Mouse (Mus musculus): ENCODE results near the gene Grin3a. TPM values are rescaled to one million over a fixed set of nuclear protein-coding genes. Genes with fewer than 3 reads are reported as not detected.

The Grin3a gene
- total and polyA plus RNA-seq, 3 experiments = 0.04 to 0.10 TPM; not detected in 1

DNA sequence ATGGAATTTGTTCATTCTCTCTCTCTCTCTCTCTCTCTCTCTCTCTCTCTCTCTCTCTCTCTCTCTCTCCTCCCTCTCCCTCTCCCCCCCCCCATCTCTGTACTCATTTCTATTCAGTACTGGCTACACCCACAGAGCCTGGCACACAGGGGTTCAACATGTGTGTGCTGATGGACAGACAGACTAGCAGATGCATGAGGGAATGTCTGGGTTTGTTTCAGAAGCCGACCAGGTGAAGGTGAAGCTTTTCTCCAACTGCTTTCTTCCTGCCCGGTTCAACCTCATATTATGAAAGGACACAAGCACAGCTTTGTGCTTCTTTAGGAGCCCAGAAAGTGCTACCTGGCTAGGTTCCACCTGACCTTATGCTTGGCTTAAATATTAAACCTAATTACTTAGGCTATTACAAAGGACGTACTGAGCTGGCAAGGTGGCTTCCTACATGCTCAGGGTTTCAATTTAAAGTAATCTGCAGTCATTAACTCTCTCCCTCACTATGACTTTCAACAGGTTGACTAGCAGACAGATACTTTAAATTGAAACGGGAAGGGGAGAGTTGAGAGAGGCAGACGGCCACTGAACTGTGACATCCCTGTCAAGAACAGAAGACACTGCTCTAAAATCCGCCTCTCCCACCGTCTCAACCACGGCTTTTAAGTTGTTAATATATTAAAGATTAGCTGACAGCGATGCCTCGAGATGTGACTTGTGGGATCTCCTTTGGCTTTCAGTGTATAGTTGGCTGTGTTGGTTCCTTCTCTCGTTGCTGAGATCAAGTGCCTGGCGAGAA is 153.9 kb downstream of the Grin3a start:
- no peaks in the 10 kb centered on the region for H3K4me1 ChIP-seq (ENCODE audit: control insufficient read depth in 1 of 2, insufficient read depth in 2 of 2, low read length in 2 of 2)
- H3K9ac ChIP-seq (ENCODE audit: control insufficient read depth, low read depth, low read length, poor library complexity, severe bottlenecking) = no peak overlapping the region
- H3K27ac ChIP-seq (ENCODE audit: control insufficient read depth, low read depth, low read length) = no peak overlapping the region
- no peaks in the 10 kb centered on the region for H3K9me3 ChIP-seq (replicated peaks; ENCODE audit: insufficient read depth, low read length)
- DNase-seq (ENCODE audit: low read depth, low spot score) = no peak
- TF ChIP-seq ZNF384 (IDR thresholded peaks at IDR 0.05; ENCODE audit: low read depth, low read length) (no peak), NELFE (IDR thresholded peaks at IDR 0.05; ENCODE audit: low read depth, low read length) (no peak), ZMIZ1 (IDR thresholded peaks at IDR 0.05; ENCODE audit: low read depth, low read length) (no peak), RCOR1 (IDR thresholded peaks at IDR 0.05; ENCODE audit: low read depth, low read length) (no peak), MXI1 (IDR thresholded peaks at IDR 0.05; ENCODE audit: low read depth, low read length) (no peak), NRF1 (IDR thresholded peaks at IDR 0.05; ENCODE audit: insufficient read depth, low read depth, low read length, poor library complexity, severe bottlenecking) (no peak), CTCF (IDR thresholded peaks at IDR 0.05 in 2 of 3, conservative IDR thresholded peaks at IDR 0.05 in 1 of 3; ENCODE audit: control insufficient read depth in 1 of 3, insufficient read depth in 1 of 3, low read depth in 2 of 3, low read length in 3 of 3, poor library complexity in 1 of 3, severe bottlenecking in 1 of 3) (no peak), MYC (IDR thresholded peaks at IDR 0.05; ENCODE audit: low read depth, low read length) (no peak), MEF2A (IDR thresholded peaks at IDR 0.05; ENCODE audit: extremely low read depth, insufficient replicate concordance, low read depth, low read length, poor library complexity, severe bottlenecking) (no peak), POLR2AphosphoS5 (IDR thresholded peaks at IDR 0.05; ENCODE audit: borderline replicate concordance, low read depth, low read length) (no peak), GATA1 (IDR thresholded peaks at IDR 0.05; ENCODE audit: low read depth, low read length) (no peak), SIN3A (IDR thresholded peaks at IDR 0.05; ENCODE audit: low read length) (no peak), SMC3 (IDR thresholded peaks at IDR 0.05; ENCODE audit: low read depth, low read length) (no peak), UBTF (IDR thresholded peaks at IDR 0.05; ENCODE audit: borderline replicate concordance, insufficient read depth, low read depth, low read length) (no peak), ZC3H11A (IDR thresholded peaks at IDR 0.05; ENCODE audit: low read depth, low read length) (no peak)
- no peaks in the 10 kb centered on the region for H3K36me3 ChIP-seq (ENCODE audit: control insufficient read depth in 1 of 2, insufficient read depth in 2 of 2, low read length in 2 of 2)
- H3K4me3 ChIP-seq (ENCODE audit: control insufficient read depth in 1 of 2, insufficient read depth in 1 of 2, low read depth in 2 of 2, low read length in 2 of 2) = no peak overlapping the region
- H3K79me2 ChIP-seq (ENCODE audit: control insufficient read depth, insufficient read depth, low read length, poor library complexity) = no peaks in the 10 kb centered on the region
- H3K27me3 ChIP-seq (ENCODE audit: control insufficient read depth in 1 of 2, insufficient read depth in 2 of 2, low read length in 2 of 2) = peaks cover 2 to 4% of the 10 kb centered on the region in 2 experiments; a peak in 3 of 4 replicates

DNA sequence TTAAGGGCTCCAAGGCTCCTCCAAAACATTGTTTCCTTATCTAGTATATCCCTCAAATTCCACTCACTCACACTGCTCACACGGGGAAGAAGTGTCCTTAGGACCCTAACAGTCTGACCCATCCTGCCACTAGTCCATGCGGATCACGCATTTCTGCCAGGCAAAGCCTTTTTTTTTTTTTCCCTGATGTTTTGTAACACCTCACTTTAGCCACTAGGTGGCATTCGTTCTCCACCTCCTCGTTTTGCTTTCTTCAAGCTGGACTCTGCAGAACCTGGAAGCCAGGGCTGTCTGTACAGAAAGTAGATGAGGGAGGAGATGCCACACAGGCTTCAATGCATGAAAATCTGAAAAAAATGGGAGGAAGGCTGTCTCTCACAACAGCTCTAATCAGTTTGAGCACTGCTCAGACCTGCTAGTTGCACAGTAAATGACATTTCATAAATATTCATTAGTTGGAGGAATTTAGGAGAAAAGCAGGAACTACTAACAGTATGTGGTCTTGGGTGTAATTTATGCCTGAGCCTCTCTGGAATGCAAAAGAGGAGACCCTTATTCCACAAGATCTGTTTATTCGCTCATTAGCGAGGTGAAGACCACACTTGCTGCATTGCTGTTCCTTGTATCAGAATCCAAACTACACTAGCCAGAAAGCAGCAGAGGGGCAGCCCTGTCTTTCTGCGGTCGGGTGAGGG is 156.8 kb downstream of the Grin3a start:
- no peaks in the 10 kb centered on the region for H3K4me1 ChIP-seq (ENCODE audit: control insufficient read depth in 1 of 2, insufficient read depth in 2 of 2, low read length in 2 of 2)
- H3K9ac ChIP-seq (ENCODE audit: control insufficient read depth, low read depth, low read length, poor library complexity, severe bottlenecking) = no peak overlapping the region
- H3K27ac ChIP-seq (ENCODE audit: control insufficient read depth, low read depth, low read length) = no peak overlapping the region
- no peaks in the 10 kb centered on the region for H3K79me2 ChIP-seq (ENCODE audit: control insufficient read depth, insufficient read depth, low read length, poor library complexity)
- peaks cover 2 to 4% of the 10 kb centered on the region in 2 experiments; a peak in 2 of 4 replicates for H3K27me3 ChIP-seq (ENCODE audit: control insufficient read depth in 1 of 2, insufficient read depth in 2 of 2, low read length in 2 of 2)
- H3K4me3 ChIP-seq (ENCODE audit: control insufficient read depth in 1 of 2, insufficient read depth in 1 of 2, low read depth in 2 of 2, low read length in 2 of 2) = no peak overlapping the region
- peak; percentile 64 for DNase-seq (ENCODE audit: low read depth, low spot score)
- no peaks in the 10 kb centered on the region for H3K36me3 ChIP-seq (ENCODE audit: control insufficient read depth in 1 of 2, insufficient read depth in 2 of 2, low read length in 2 of 2)
- no peaks in the 10 kb centered on the region for H3K9me3 ChIP-seq (replicated peaks; ENCODE audit: insufficient read depth, low read length)
- TF ChIP-seq TAL1 (IDR thresholded peaks at IDR 0.05; ENCODE audit: low read length) = no peak
- peak; percentile 97 for TF ChIP-seq ZNF384 (IDR thresholded peaks at IDR 0.05; ENCODE audit: low read depth, low read length)
- TF ChIP-seq JUND (IDR thresholded peaks at IDR 0.05; ENCODE audit: low read depth, low read length) = no peak
- no peak for TF ChIP-seq CHD1 (IDR thresholded peaks at IDR 0.05; ENCODE audit: low read depth, low read length)
- TF ChIP-seq MEF2A (IDR thresholded peaks at IDR 0.05; ENCODE audit: extremely low read depth, insufficient replicate concordance, low read depth, low read length, poor library complexity, severe bottlenecking) = no peak
- TF ChIP-seq MAFK (IDR thresholded peaks at IDR 0.05; ENCODE audit: borderline replicate concordance, low read depth, low read length) = no peak
- no peak for TF ChIP-seq EP300 (IDR thresholded peaks at IDR 0.05; ENCODE audit: low read depth in 1 of 2, low read length in 2 of 2)
- TF ChIP-seq RCOR1 (IDR thresholded peaks at IDR 0.05; ENCODE audit: low read depth, low read length) = no peak
- no peak for TF ChIP-seq UBTF (IDR thresholded peaks at IDR 0.05; ENCODE audit: borderline replicate concordance, insufficient read depth, low read depth, low read length)
- no peak for TF ChIP-seq HCFC1 (IDR thresholded peaks at IDR 0.05; ENCODE audit: low read depth, low read length)
- TF ChIP-seq GABPA (IDR thresholded peaks at IDR 0.05; ENCODE audit: low read depth, low read length) = no peak
- TF ChIP-seq BHLHE40 (IDR thresholded peaks at IDR 0.05; ENCODE audit: borderline replicate concordance, low read depth, low read length) = no peak
- TF ChIP-seq ELF1 (IDR thresholded peaks at IDR 0.05; ENCODE audit: low read depth, low read length) = no peak
- TF ChIP-seq TBP (IDR thresholded peaks at IDR 0.05; ENCODE audit: low read depth, low read length) = no peak
- TF ChIP-seq CHD2 (IDR thresholded peaks at IDR 0.05; ENCODE audit: low read length) = no peak
- TF ChIP-seq USF1 (IDR thresholded peaks at IDR 0.05; ENCODE audit: low read depth, low read length) = no peak
- TF ChIP-seq ZKSCAN1 (IDR thresholded peaks at IDR 0.05; ENCODE audit: low read depth, low read length) = no peak; the same call in 1 of the 2 replicates
